ENCODE assay signal across 9 mouse cellular contexts in the genomic region with DNA sequence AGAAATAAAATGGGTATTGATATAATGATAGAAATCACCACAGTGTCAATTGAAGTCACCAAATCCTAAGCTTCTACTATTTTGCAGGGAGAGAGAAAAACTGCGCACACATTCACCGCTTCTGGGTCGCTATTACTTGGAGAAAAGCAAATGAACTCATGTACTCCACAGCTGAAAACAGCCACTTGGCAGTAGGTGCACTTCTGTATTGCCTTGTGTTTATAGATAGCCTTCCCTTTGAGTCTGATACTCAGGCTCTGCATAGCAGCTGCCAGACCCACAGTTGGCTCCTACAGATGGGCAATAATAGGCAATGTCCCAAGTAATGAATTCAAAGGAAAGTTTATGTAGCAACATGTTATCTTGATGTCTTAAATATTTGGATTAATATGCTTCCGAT. TPM values are rescaled to one million over a fixed set of nuclear protein-coding genes. Genes with fewer than 3 reads are reported as not detected.
A peak's percentile ranks its signal among the peaks of the same experiment; 100 is the strongest.
DNase-seq lines count a peak whose midpoint lies in the region; ATAC-seq and TF ChIP-seq lines count a peak whose summit lies in the region.
"Had no signal": no experiment of that assay in that cellular context is flagged by ENCODE, and none has a peak within 500 bp of the region (broad histone marks: within the 10 kb centered on the region; RNA-seq: fewer than 3 reads in every experiment).

No protein-coding gene starts in this region.

- no peaks in the 10 kb centered on the region for H3K9me3 ChIP-seq in embryonic facial prominence, embryonic 14.5 days (ENCODE audit: control insufficient read depth, low read length)
- H3K9me3 ChIP-seq in intestine, embryonic 15.5 days: no peaks in the 10 kb centered on the region

- WGBS in kidney, adult 2 months: 46% methylated on average over 4 of the region's 4 CpGs
- 60% methylated on average over 4 of the region's 4 CpGs for WGBS in embryonic facial prominence, embryonic 14.5 days
- 40% methylated on average over 4 of the region's 4 CpGs for WGBS in intestine, embryonic 15.5 days

- TF ChIP-seq POLR2A in kidney, adult 2 months (IDR thresholded peaks at IDR 0.05; ENCODE audit: low read depth, low read length): no peak
- TF ChIP-seq POLR2A in myocyte (IDR thresholded peaks at IDR 0.05; ENCODE audit: insufficient read length, low read depth): no peak

- peak overlapping the region; percentile 87 for H3K4me2 ChIP-seq in embryonic facial prominence, embryonic 14.5 days (ENCODE audit: low read depth, low read length)
- H3K4me2 ChIP-seq in intestine, embryonic 15.5 days (replicated peaks): peak overlapping the region; percentile 94
- peak overlapping the region; percentile 86 for H3K4me2 ChIP-seq in myocyte (ENCODE audit: low read depth)

- H3K4me3 ChIP-seq in kidney, adult 2 months (ENCODE audit: insufficient read depth, low read depth, low read length): peak overlapping the region; percentile 37; the same call in 1 of the 2 replicates
- H3K4me3 ChIP-seq in embryonic facial prominence, embryonic 14.5 days (ENCODE audit: low read depth, low read length): peak overlapping the region; percentile 50
- peak overlapping the region; percentile 53 for H3K4me3 ChIP-seq in intestine, embryonic 15.5 days (replicated peaks)
- H3K4me3 ChIP-seq in myocyte: peak overlapping the region; percentile 43

- H3K9ac ChIP-seq in embryonic facial prominence, embryonic 14.5 days (ENCODE audit: low read depth, low read length): peak overlapping the region; percentile 71
- no peak overlapping the region for H3K9ac ChIP-seq in intestine, embryonic 15.5 days

- TF ChIP-seq CTCF in kidney, adult 2 months (conservative IDR thresholded peaks at IDR 0.05; ENCODE audit: insufficient read depth, insufficient read length, low read depth, low read length): no peak

- H3ac ChIP-seq in myocyte (ENCODE audit: control insufficient read depth, insufficient read length): no peak overlapping the region

- no peak overlapping the region for H3K27ac ChIP-seq in kidney, adult 2 months (ENCODE audit: insufficient read depth, low read depth, low read length)
- H3K27ac ChIP-seq in embryonic facial prominence, embryonic 14.5 days (replicated peaks; ENCODE audit: low read depth, low read length): no peak overlapping the region; the same call in 1 of the 2 replicates
- no peak overlapping the region for H3K27ac ChIP-seq in intestine, embryonic 15.5 days

- no peaks in the 10 kb centered on the region; the same call in 1 of the 2 replicates for H3K27me3 ChIP-seq in kidney, adult 2 months (replicated peaks; ENCODE audit: control insufficient read depth, insufficient read depth, low read length)
- no peaks in the 10 kb centered on the region for H3K27me3 ChIP-seq in embryonic facial prominence, embryonic 14.5 days (replicated peaks; ENCODE audit: control insufficient read depth, insufficient read depth, low read length)
- no peaks in the 10 kb centered on the region for H3K27me3 ChIP-seq in intestine, embryonic 15.5 days (replicated peaks)
- no peaks in the 10 kb centered on the region for H3K27me3 ChIP-seq in myocyte (ENCODE audit: control insufficient read depth, insufficient read depth, insufficient read length)

- H3K4me1 ChIP-seq in kidney, adult 2 months (ENCODE audit: control insufficient read depth, insufficient read depth, low read length): 0 out of 2 replicates have a peak, but pooled peaks cover 3% of the 10 kb centered on the region
- no peaks in the 10 kb centered on the region; the same call in 1 of the 2 replicates for H3K4me1 ChIP-seq in embryonic facial prominence, embryonic 14.5 days (ENCODE audit: control insufficient read depth, insufficient read depth, low read length)
- H3K4me1 ChIP-seq in intestine, embryonic 15.5 days (replicated peaks): no peaks in the 10 kb centered on the region

- DNase-seq in kidney, adult 2 months: no peak
- DNase-seq in kidney, adult 9 months: no peak
- peak; percentile 35 for DNase-seq in embryonic facial prominence, embryonic 14.5 days (ENCODE audit: low spot score)
- DNase-seq in left cerebral cortex, adult 9 months (ENCODE audit: low spot score in 2 of 2): no peak
- DNase-seq in right cerebral cortex, postnatal 10 days (ENCODE audit: low spot score in 2 of 2): no peak
- no peak for DNase-seq in layer of hippocampus, postnatal 10 days (ENCODE audit: low spot score in 2 of 2)
- DNase-seq: adrenal gland, adult 2 months had no signal

- no peaks in the 10 kb centered on the region for H3K79me2 ChIP-seq in myocyte (ENCODE audit: control insufficient read depth, insufficient read depth)

- no peak for ATAC-seq in embryonic facial prominence, embryonic 14.5 days (ENCODE audit: low read depth)
- no peak for ATAC-seq in intestine, embryonic 15.5 days

- H3K36me3 ChIP-seq in kidney, adult 2 months (ENCODE audit: control insufficient read depth, insufficient read depth, low read length): no peaks in the 10 kb centered on the region
- no peaks in the 10 kb centered on the region for H3K36me3 ChIP-seq in embryonic facial prominence, embryonic 14.5 days (ENCODE audit: control insufficient read depth, insufficient read depth, low read length)
- H3K36me3 ChIP-seq in intestine, embryonic 15.5 days: no peaks in the 10 kb centered on the region
- H3K36me3 ChIP-seq in myocyte (ENCODE audit: control insufficient read depth, insufficient read depth): no peaks in the 10 kb centered on the region

TF ChIP-seq in myocyte, 11 proteins besides CTCF, POLR2A, EP300 and RAD21:
- TF ChIP-seq SRF (IDR thresholded peaks at IDR 0.05; ENCODE audit: control insufficient read depth, insufficient read length, low read depth) (no peak), MYOG (IDR thresholded peaks at IDR 0.05; ENCODE audit: control insufficient read depth in 1 of 3, insufficient read depth in 1 of 3, insufficient read length in 2 of 3, low read depth in 2 of 3) (no peak), MYOD1 (IDR thresholded peaks at IDR 0.05; ENCODE audit: control insufficient read depth in 1 of 3, insufficient read length in 2 of 3, low read depth in 2 of 3) (peak in 2 of 3 experiments; percentile 18 to 42), REST (IDR thresholded peaks at IDR 0.05; ENCODE audit: insufficient read depth, insufficient read length) (no peak), TCF12 (IDR thresholded peaks at IDR 0.05; ENCODE audit: insufficient read depth, poor library complexity, severe bottlenecking) (no peak), CEBPB (IDR thresholded peaks at IDR 0.05; ENCODE audit: insufficient read depth, poor library complexity, severe bottlenecking) (no peak)

RNA-seq across cellular contexts. Expression of gene Robo2, which starts 2.1 kb away (rescaled TPM):
- polyA plus RNA-seq in kidney, adult 2 months (2012; rRNA removed): 15.3 and 17.1 TPM in 2 replicates
- 56.8 and 69.3 TPM in 2 replicates for polyA plus RNA-seq in embryonic facial prominence, embryonic 14.5 days (2014; fragmentation: Nextera tagmentation; extraction: Ambion mirVana)
- polyA plus RNA-seq in intestine, embryonic 15.5 days (2015; fragmentation: Nextera tagmentation; extraction: Ambion mirVana): 19.0 and 21.1 TPM in 2 replicates
- polyA plus RNA-seq in myocyte (2012; fragmentation: generic; extraction: Trizol): 19.6 TPM
- total RNA-seq in layer of hippocampus, postnatal 10 days (2021): 100 to 1,000 TPM; 142 to 146 TPM
